Mouse (Mus musculus): ENCODE data around the gene Gtpbp8.

Gtpbp8 gene

DNA sequence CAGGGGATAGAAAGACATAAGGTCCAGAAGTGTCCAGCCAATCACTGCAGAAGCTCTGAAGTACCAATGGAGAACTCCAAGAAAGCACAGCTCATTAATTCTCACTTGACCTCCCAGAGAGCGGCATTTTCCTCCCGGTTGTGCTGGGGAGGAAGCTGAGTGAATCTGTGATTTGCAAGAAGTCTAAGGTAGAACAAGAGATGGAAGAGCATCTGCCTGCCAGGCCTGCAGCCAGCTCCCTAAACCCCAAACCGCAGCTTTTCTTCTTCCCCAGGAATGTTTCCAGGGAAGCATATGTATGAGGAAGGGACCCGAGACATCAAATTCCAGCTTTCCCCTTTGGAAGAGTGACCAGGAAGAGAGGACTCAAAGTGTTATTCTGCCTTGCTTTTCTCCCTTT lies 57.7 kb downstream of the Gtpbp8 start:
- no peak for DNase-seq (ENCODE audit: low spot score)

DNA sequence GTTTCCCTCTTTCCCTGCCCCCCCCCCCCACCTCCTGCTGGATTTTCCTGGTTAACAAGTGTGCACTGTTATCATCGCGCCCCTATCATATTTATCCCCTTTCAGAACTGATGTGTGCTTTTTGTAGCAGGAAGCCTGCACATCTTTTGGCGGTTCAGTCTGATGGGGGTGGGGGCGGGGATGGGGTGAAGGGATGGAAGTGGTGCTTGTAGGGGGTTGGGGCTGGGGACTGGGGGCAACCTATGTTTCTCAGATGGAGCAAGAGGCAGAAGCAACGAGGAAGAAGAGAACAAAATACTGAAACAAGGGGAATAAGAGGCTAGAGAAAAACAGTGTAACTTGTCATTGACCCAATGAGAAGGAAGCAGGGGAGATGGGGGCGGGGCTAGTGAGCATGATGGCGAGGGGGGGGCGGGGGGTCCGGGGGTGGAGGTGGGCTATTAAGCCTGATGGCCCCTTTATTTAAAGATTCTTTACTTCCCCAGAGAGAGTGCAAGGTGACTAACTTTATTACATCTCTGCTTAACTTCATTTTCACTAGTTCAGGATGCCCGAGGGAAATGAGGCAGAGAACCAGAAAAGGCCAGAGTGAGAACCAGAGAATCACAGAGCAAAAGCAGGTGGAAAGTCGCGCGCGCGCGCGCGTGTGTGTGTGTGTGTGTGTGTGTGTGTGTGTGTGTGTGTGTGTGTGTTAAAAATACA lies 58.3 kb downstream of the Gtpbp8 start:
- DNase-seq (ENCODE audit: low spot score), result no peak

DNA sequence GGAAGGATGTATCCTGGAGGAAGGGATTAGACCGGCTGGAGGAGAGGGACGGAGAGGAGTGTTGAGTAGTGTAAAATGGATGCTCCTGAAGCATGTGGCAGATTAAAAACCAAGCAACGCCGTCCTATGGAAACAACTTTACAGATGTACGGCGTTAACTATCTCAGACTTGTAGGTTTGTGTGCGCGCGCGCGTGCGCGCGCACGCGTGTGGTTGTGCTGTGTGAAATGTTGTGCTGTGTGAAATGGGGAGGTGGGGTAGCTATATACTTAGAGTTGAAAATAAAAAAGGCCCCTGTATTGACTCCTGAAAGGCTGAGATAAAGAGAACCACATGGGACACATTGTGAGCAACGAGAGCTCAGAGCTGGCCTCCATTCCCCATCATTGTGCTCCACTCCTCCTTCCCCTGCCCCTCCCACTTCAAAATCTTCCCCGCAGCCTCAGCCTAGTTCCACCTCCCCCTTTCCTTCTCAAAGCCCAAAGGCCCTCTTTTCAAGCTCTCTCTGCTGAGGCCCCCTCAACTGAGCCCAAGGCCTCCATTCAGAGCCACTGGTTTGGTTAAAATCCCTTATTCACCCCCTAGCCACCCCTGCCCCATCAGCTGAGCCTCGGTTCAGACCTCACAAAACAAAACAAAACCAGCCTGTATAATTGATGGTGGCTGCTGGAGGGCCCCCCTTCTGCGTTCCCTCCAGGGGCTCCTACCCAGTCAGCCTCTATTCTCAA lies 59.0 kb downstream of the Gtpbp8 start:
- no peak for DNase-seq (ENCODE audit: low spot score)
